Mouse (Mus musculus) ES-Bruce4 (cell line): ENCODE data around the gene Unc45b.

Experiments
- CTCF ChIP-seq: IDR thresholded peaks from one replicate; pipeline ENCODE4 v1.8.1; 2011; ENCODE audit warnings: low read depth, low read length
- EP300 ChIP-seq: IDR thresholded peaks from 2 replicates; pipeline ENCODE4 v1.6.1; 2011; ENCODE audit warnings: low read depth, low read length; ENCODE audit not compliant: insufficient read depth

- TF ChIP-seq CTCF (no peak), EP300 (no peak)
Observed at GRCm38 (mm10) chr11:82952612-82953542, 42.5 kb downstream of the Unc45b start.
